Mouse (Mus musculus) bone marrow macrophage, adult 2 months (primary cell): ENCODE data around the gene Prr18. TPM values are rescaled to one million over a fixed set of nuclear protein-coding genes. Genes with fewer than 3 reads are reported as not detected.

Experiments
- H3K27ac ChIP-seq: 2 replicates; pipeline ENCODE4 v1.5.1; 2012; ENCODE audit warnings: low read depth, low read length; ENCODE audit not compliant: insufficient read depth
- H3K4me1 ChIP-seq: 2 replicates; pipeline ENCODE4 v1.6.1; 2012; ENCODE audit warnings: low read length; ENCODE audit not compliant: control insufficient read depth, insufficient read depth
- H3K4me3 ChIP-seq: 2 replicates; pipeline ENCODE4 v1.5.1; 2012; ENCODE audit warnings: mild to moderate bottlenecking, low read length, moderate library complexity; ENCODE audit not compliant: insufficient read depth
- CTCF ChIP-seq: IDR thresholded peaks from 2 replicates; pipeline ENCODE4 v1.5.1; 2012; ENCODE audit warnings: low read depth, mild to moderate bottlenecking, low read length, moderate library complexity
- POLR2A ChIP-seq: IDR thresholded peaks from 2 replicates; pipeline ENCODE4 v1.6.1; 2012; ENCODE audit warnings: mild to moderate bottlenecking, low read depth, low read length, borderline replicate concordance
- polyA plus RNA-seq: library from polyadenylated mRNA; stranded (reverse); fragments of >200 nt; gene quantifications from 2 replicates; pipeline ENCODE4 v1.2.4, GENCODE M21; 2012; ENCODE audit not compliant: missing spikeins, insufficient read depth, insufficient read length

Gene Prr18
- polyA plus RNA-seq, 1 experiment = 0.67 TPM

GRCm38 (mm10) chr17:8388463-8388862 is 51.2 kb downstream of the Prr18 start:
- no peak overlapping the region for H3K27ac ChIP-seq
- no peak overlapping the region for H3K4me3 ChIP-seq
- H3K4me1 ChIP-seq = peaks cover 13% of the 10 kb centered on the region
- TF ChIP-seq CTCF (peak; percentile 58; the same call in 1 of the 2 replicates), POLR2A (no peak)

- TF ChIP-seq CTCF = no peak
- no peak for TF ChIP-seq POLR2A
- Histone ChIP-seq H3K4me1 (peaks cover 13% of the 10 kb centered on the region), H3K4me3 (no peak overlapping the region), H3K27ac (no peak overlapping the region)
Observed at GRCm38 (mm10) chr17:8388990-8389789, 51.9 kb downstream of the Prr18 start.

- TF ChIP-seq CTCF (no peak), POLR2A (no peak)
- no peak overlapping the region for H3K4me3 ChIP-seq
Observed at GRCm38 (mm10) chr17:8389790-8390095, 52.5 kb downstream of the Prr18 start.

GRCm38 (mm10) chr17:8390487-8390886 is 53.2 kb downstream of the Prr18 start:
- Histone ChIP-seq H3K27ac (no peak overlapping the region), H3K4me1 (peaks cover 13% of the 10 kb centered on the region), H3K4me3 (no peak overlapping the region)
- TF ChIP-seq CTCF (no peak), POLR2A (no peak)

More at GRCm38 (mm10) chr17:8389790-8390095, 52.5 kb downstream of the Prr18 start:
- no peak overlapping the region for H3K27ac ChIP-seq
- peaks cover 13% of the 10 kb centered on the region for H3K4me1 ChIP-seq

Other genes with a start within 250 kb of the Prr18 start
- 0.45 TPM in 1 of 2 replicates, not detected in the other for gene Gm49673, start 189.7 kb upstream of the Prr18 start, polyA plus RNA-seq
- gene Rnaset2a, start 189.4 kb upstream of the Prr18 start, polyA plus RNA-seq = 19.5 and 23.3 TPM in 2 replicates
- 16.4 and 17.4 TPM in 2 replicates for gene Fgfr1op, start 172.0 kb upstream of the Prr18 start, polyA plus RNA-seq
- gene Ccr6, start 101.4 kb upstream of the Prr18 start, polyA plus RNA-seq = not detected in 2 replicates
- gene Mpc1, start 54.6 kb upstream of the Prr18 start, polyA plus RNA-seq = 103 and 118 TPM in 2 replicates
- 161 and 186 TPM in 2 replicates for gene Sft2d1, start 26.4 kb upstream of the Prr18 start, polyA plus RNA-seq
- gene T2, start 18.5 kb downstream of the Prr18 start, polyA plus RNA-seq = not detected in 2 replicates
- not detected in 2 replicates for gene T, start 97.0 kb downstream of the Prr18 start, polyA plus RNA-seq
- not detected in 2 replicates for gene Pde10a, start 187.9 kb downstream of the Prr18 start, polyA plus RNA-seq
- gene Gm17087, start 229.5 kb downstream of the Prr18 start, polyA plus RNA-seq = 2.4 and 4.4 TPM in 2 replicates